Mouse (Mus musculus) lung, postnatal 10 days (tissue): ENCODE results near the gene Fzd2.

Experiments
- DNase-seq: peaks from one replicate; pipeline ENCODE4 v3.0.0; 2021

Gene Fzd2

GRCm38 (mm10) chr11:102623876-102624789, 19.9 kb downstream of the Fzd2 start:
- peak; percentile 83 for DNase-seq

GRCm38 (mm10) chr11:102624888-102625407, 20.8 kb downstream of the Fzd2 start:
- no peak for DNase-seq

GRCm38 (mm10) chr11:102627171-102627931, 23.2 kb downstream of the Fzd2 start:
- no peak for DNase-seq

- no peak for DNase-seq
Measured at GRCm38 (mm10) chr11:102628529-102628928, 24.3 kb downstream of the Fzd2 start.

GRCm38 (mm10) chr11:102629375-102629774, 25.2 kb downstream of the Fzd2 start:
- no peak for DNase-seq

- no peak for DNase-seq
Measured at GRCm38 (mm10) chr11:102630731-102631130, 26.5 kb downstream of the Fzd2 start.

- no peak for DNase-seq
Measured at GRCm38 (mm10) chr11:102631203-102631602, 27.0 kb downstream of the Fzd2 start.

- no peak for DNase-seq
Measured at GRCm38 (mm10) chr11:102632725-102633124, 28.5 kb downstream of the Fzd2 start.

- DNase-seq = peak; percentile 43
Measured at GRCm38 (mm10) chr11:102633379-102633778, 29.2 kb downstream of the Fzd2 start.

GRCm38 (mm10) chr11:102636887-102637286, 32.7 kb downstream of the Fzd2 start:
- peak; percentile 68 for DNase-seq

- DNase-seq = peak; percentile 74
Measured at GRCm38 (mm10) chr11:102643891-102644382, 39.7 kb downstream of the Fzd2 start.

GRCm38 (mm10) chr11:102646226-102646625, 42.0 kb downstream of the Fzd2 start:
- DNase-seq = peak; percentile 62

GRCm38 (mm10) chr11:102647885-102648284, 43.7 kb downstream of the Fzd2 start:
- DNase-seq = no peak

GRCm38 (mm10) chr11:102651381-102651780, 47.2 kb downstream of the Fzd2 start:
- DNase-seq = peak; percentile 86

GRCm38 (mm10) chr11:102652844-102653243, 48.6 kb downstream of the Fzd2 start:
- DNase-seq = no peak

GRCm38 (mm10) chr11:102655888-102656287, 51.7 kb downstream of the Fzd2 start:
- no peak for DNase-seq

GRCm38 (mm10) chr11:102656326-102656926, 52.2 kb downstream of the Fzd2 start:
- DNase-seq = no peak

- no peak for DNase-seq
Measured at GRCm38 (mm10) chr11:102656931-102657330, 52.7 kb downstream of the Fzd2 start.
